Mouse (Mus musculus): Measurements from ENCODE around the gene Tmem171. TPM values are rescaled to one million over a fixed set of nuclear protein-coding genes. Genes with fewer than 3 reads are reported as not detected.

Gene Tmem171
- polyA plus RNA-seq, 1 experiment from 2014 or later: 0.93 TPM

- Histone ChIP-seq H3K9me3 (replicated peaks) (peaks cover 3% of the 10 kb centered on the region; the same call in 1 of the 2 replicates), H3K4me3 (no peak overlapping the region), H3K36me3 (no peaks in the 10 kb centered on the region), H3K4me1 (replicated peaks) (no peaks in the 10 kb centered on the region), H3K4me2 (no peak overlapping the region), H3K27ac (ENCODE audit: poor library complexity, severe bottlenecking) (no peak overlapping the region), H3K9ac (no peak overlapping the region), H3K27me3 (replicated peaks) (no peaks in the 10 kb centered on the region)
- 87% methylated on average over 1 of the region's 1 CpGs for WGBS
- no peak for ATAC-seq (ENCODE audit: insufficient number of reproducible peaks, low FRiP score)
These were observed 16.0 kb upstream of the Tmem171 start for GRCm38 (mm10) chr13:98710655-98711054.

GRCm38 (mm10) chr13:98710236-98710635 is 15.6 kb upstream of the Tmem171 start:
- H3K9ac ChIP-seq: no peak overlapping the region
- H3K4me1 ChIP-seq (replicated peaks): no peaks in the 10 kb centered on the region
- H3K27ac ChIP-seq (ENCODE audit: poor library complexity, severe bottlenecking): no peak overlapping the region
- H3K9me3 ChIP-seq (replicated peaks): peaks cover 3% of the 10 kb centered on the region; the same call in 1 of the 2 replicates
- H3K36me3 ChIP-seq: no peaks in the 10 kb centered on the region
- H3K27me3 ChIP-seq (replicated peaks): no peaks in the 10 kb centered on the region
- H3K4me2 ChIP-seq: no peak overlapping the region
- WGBS: 47% methylated on average over 8 of the region's 8 CpGs
- ATAC-seq (ENCODE audit: insufficient number of reproducible peaks, low FRiP score): no peak
- no peak overlapping the region for H3K4me3 ChIP-seq

- no peak overlapping the region for H3K27ac ChIP-seq (ENCODE audit: poor library complexity, severe bottlenecking)
- peaks cover 7% of the 10 kb centered on the region; the same call in 1 of the 2 replicates for H3K4me1 ChIP-seq (replicated peaks)
- ATAC-seq (ENCODE audit: insufficient number of reproducible peaks, low FRiP score): no peak
- no peaks in the 10 kb centered on the region for H3K36me3 ChIP-seq
- no peak overlapping the region for H3K4me2 ChIP-seq
- H3K27me3 ChIP-seq (replicated peaks): 0 out of 2 replicates have a peak, but pooled peaks cover 4% of the 10 kb centered on the region
- no peak overlapping the region for H3K9ac ChIP-seq
- WGBS: 64% methylated on average over 4 of the region's 4 CpGs
- no peak overlapping the region for H3K4me3 ChIP-seq
- peaks cover 3% of the 10 kb centered on the region; the same call in 1 of the 2 replicates for H3K9me3 ChIP-seq (replicated peaks)
These were observed 10.9 kb upstream of the Tmem171 start for GRCm38 (mm10) chr13:98705501-98705900.

GRCm38 (mm10) chr13:98703786-98704185 is 9.2 kb upstream of the Tmem171 start:
- Histone ChIP-seq H3K9me3 (replicated peaks) (peaks cover 3% of the 10 kb centered on the region; the same call in 1 of the 2 replicates), H3K9ac (no peak overlapping the region), H3K27me3 (replicated peaks) (0 out of 2 replicates have a peak, but pooled peaks cover 4% of the 10 kb centered on the region), H3K27ac (ENCODE audit: poor library complexity, severe bottlenecking) (no peak overlapping the region), H3K4me2 (no peak overlapping the region), H3K4me1 (replicated peaks) (peaks cover 22% of the 10 kb centered on the region), H3K36me3 (no peaks in the 10 kb centered on the region), H3K4me3 (no peak overlapping the region)
- no peak for ATAC-seq (ENCODE audit: insufficient number of reproducible peaks, low FRiP score)
- WGBS: 83% methylated on average over 7 of the region's 8 CpGs

- Histone ChIP-seq H3K4me2 (no peak overlapping the region), H3K27ac (ENCODE audit: poor library complexity, severe bottlenecking) (no peak overlapping the region), H3K27me3 (replicated peaks) (0 out of 2 replicates have a peak, but pooled peaks cover 4% of the 10 kb centered on the region), H3K36me3 (no peaks in the 10 kb centered on the region), H3K4me1 (replicated peaks) (peaks cover 22% of the 10 kb centered on the region), H3K4me3 (no peak overlapping the region), H3K9ac (no peak overlapping the region), H3K9me3 (replicated peaks) (no peaks in the 10 kb centered on the region)
- WGBS: 81% methylated on average over 8 of the region's 8 CpGs
- no peak for ATAC-seq (ENCODE audit: insufficient number of reproducible peaks, low FRiP score)
These were observed 7.7 kb upstream of the Tmem171 start for GRCm38 (mm10) chr13:98702361-98702760.

- no peak overlapping the region for H3K9ac ChIP-seq
- H3K36me3 ChIP-seq: no peaks in the 10 kb centered on the region
- no peak for ATAC-seq (ENCODE audit: insufficient number of reproducible peaks, low FRiP score)
- WGBS: 79% methylated on average over 5 of the region's 5 CpGs
- peaks cover 22% of the 10 kb centered on the region for H3K4me1 ChIP-seq (replicated peaks)
- H3K4me3 ChIP-seq: no peak overlapping the region
- H3K4me2 ChIP-seq: no peak overlapping the region
- H3K27ac ChIP-seq (ENCODE audit: poor library complexity, severe bottlenecking): no peak overlapping the region
- no peaks in the 10 kb centered on the region for H3K9me3 ChIP-seq (replicated peaks)
- H3K27me3 ChIP-seq (replicated peaks): 0 out of 2 replicates have a peak, but pooled peaks cover 7% of the 10 kb centered on the region
These were observed 6.7 kb upstream of the Tmem171 start for GRCm38 (mm10) chr13:98701309-98701675.

- no peak overlapping the region for H3K27ac ChIP-seq (ENCODE audit: poor library complexity, severe bottlenecking)
- no peak for ATAC-seq (ENCODE audit: insufficient number of reproducible peaks, low FRiP score)
- H3K36me3 ChIP-seq: no peaks in the 10 kb centered on the region
These were observed 6.2 kb upstream of the Tmem171 start for GRCm38 (mm10) chr13:98700661-98701308.

GRCm38 (mm10) chr13:98699982-98700540 is 5.4 kb upstream of the Tmem171 start:
- H3K27me3 ChIP-seq (replicated peaks): peaks cover 19% of the 10 kb centered on the region
- H3K36me3 ChIP-seq: no peaks in the 10 kb centered on the region
- no peak overlapping the region for H3K9ac ChIP-seq
- no peak overlapping the region for H3K27ac ChIP-seq (ENCODE audit: poor library complexity, severe bottlenecking)
- ATAC-seq (ENCODE audit: insufficient number of reproducible peaks, low FRiP score): no peak
- WGBS: 54% methylated on average over 5 of the region's 5 CpGs
- H3K4me2 ChIP-seq: no peak overlapping the region
- peaks cover 31% of the 10 kb centered on the region for H3K4me1 ChIP-seq (replicated peaks)
- no peaks in the 10 kb centered on the region for H3K9me3 ChIP-seq (replicated peaks)
- H3K4me3 ChIP-seq: no peak overlapping the region

More at GRCm38 (mm10) chr13:98700661-98701308, 6.2 kb upstream of the Tmem171 start:
- peaks cover 12% of the 10 kb centered on the region; the same call in 1 of the 2 replicates for H3K27me3 ChIP-seq (replicated peaks)
- H3K9ac ChIP-seq: no peak overlapping the region
- 51% methylated on average over 10 of the region's 10 CpGs for WGBS
- no peaks in the 10 kb centered on the region for H3K9me3 ChIP-seq (replicated peaks)
- H3K4me2 ChIP-seq: no peak overlapping the region
- peaks cover 24% of the 10 kb centered on the region for H3K4me1 ChIP-seq (replicated peaks)
- H3K4me3 ChIP-seq: no peak overlapping the region

GRCm38 (mm10) chr13:98699051-98699744 is 4.6 kb upstream of the Tmem171 start:
- Histone ChIP-seq H3K4me1 (replicated peaks) (peaks cover 37% of the 10 kb centered on the region), H3K27ac (ENCODE audit: poor library complexity, severe bottlenecking) (no peak overlapping the region; the same call in 1 of the 2 replicates), H3K27me3 (replicated peaks) (peaks cover 27% of the 10 kb centered on the region), H3K9ac (no peak overlapping the region), H3K36me3 (no peaks in the 10 kb centered on the region), H3K4me2 (peak overlapping the region; percentile 25; the same call in 1 of the 2 replicates), H3K4me3 (no peak overlapping the region), H3K9me3 (replicated peaks) (no peaks in the 10 kb centered on the region)
- no peak for ATAC-seq (ENCODE audit: insufficient number of reproducible peaks, low FRiP score)
- 41% methylated on average over 14 of the region's 14 CpGs for WGBS

GRCm38 (mm10) chr13:98696716-98697115 is 2.1 kb upstream of the Tmem171 start:
- no peak overlapping the region for H3K9ac ChIP-seq
- H3K4me2 ChIP-seq: no peak overlapping the region
- WGBS: 77% methylated on average over 3 of the region's 3 CpGs
- no peaks in the 10 kb centered on the region for H3K36me3 ChIP-seq
- no peaks in the 10 kb centered on the region for H3K9me3 ChIP-seq (replicated peaks)
- no peak overlapping the region for H3K4me3 ChIP-seq
- H3K27ac ChIP-seq (ENCODE audit: poor library complexity, severe bottlenecking): no peak overlapping the region
- peaks cover 37% of the 10 kb centered on the region for H3K4me1 ChIP-seq (replicated peaks)
- peaks cover 42% of the 10 kb centered on the region for H3K27me3 ChIP-seq (replicated peaks)
- no peak for ATAC-seq (ENCODE audit: insufficient number of reproducible peaks, low FRiP score)

- no peaks in the 10 kb centered on the region for H3K9me3 ChIP-seq (replicated peaks)
- no peak overlapping the region for H3K9ac ChIP-seq
- no peak for ATAC-seq (ENCODE audit: insufficient number of reproducible peaks, low FRiP score)
- H3K4me1 ChIP-seq (replicated peaks): peaks cover 31% of the 10 kb centered on the region
- peak overlapping the region; percentile 83 for H3K4me2 ChIP-seq
- no peak overlapping the region for H3K27ac ChIP-seq (ENCODE audit: poor library complexity, severe bottlenecking)
- peaks cover 43% of the 10 kb centered on the region for H3K27me3 ChIP-seq (replicated peaks)
- peak overlapping the region; percentile 46; the same call in 1 of the 2 replicates for H3K4me3 ChIP-seq
- H3K36me3 ChIP-seq: no peaks in the 10 kb centered on the region
- 18% methylated on average over 2 of the region's 2 CpGs for WGBS
These were observed 912 bp upstream of the Tmem171 start for GRCm38 (mm10) chr13:98695546-98695945.
